Mouse (Mus musculus): ENCODE data around the gene Gdf9.

- TF ChIP-seq CTCF (IDR thresholded peaks at IDR 0.05; ENCODE audit: insufficient read depth, low read depth, low read length) (no peak), POLR2A (IDR thresholded peaks at IDR 0.05; ENCODE audit: insufficient read depth, low read depth, low read length) (no peak)
These were observed 47.8 kb downstream of the Gdf9 start for GRCm38 (mm10) chr11:53478383-53479170.
